Mouse (Mus musculus) brain, embryonic 18.5 days (tissue): ENCODE results near the gene Vapa.
"Not testable (repeated sequence)": the region's sequence is repeated elsewhere in the genome, so short reads cannot be mapped to it uniquely, and the experiment has no call there.

ENCODE experiments used
- DNase-seq: peaks from one replicate; pipeline ENCODE4 v3.0.0-alpha.2; 2012; ENCODE audit warnings: low read depth, low spot score

The Vapa gene

GRCm38 (mm10) chr17:65564189-65564588, 49.2 kb downstream of the Vapa start:
- no peak for DNase-seq

- DNase-seq: no peak
Measured at GRCm38 (mm10) chr17:65563345-65563744, 50.0 kb downstream of the Vapa start.

- DNase-seq: peak; percentile 70
Measured at GRCm38 (mm10) chr17:65562761-65563160, 50.6 kb downstream of the Vapa start.

GRCm38 (mm10) chr17:65561361-65562015, 51.9 kb downstream of the Vapa start:
- no peak for DNase-seq

- DNase-seq: no peak
Measured at GRCm38 (mm10) chr17:65559273-65559672, 54.1 kb downstream of the Vapa start.

GRCm38 (mm10) chr17:65558788-65559187, 54.6 kb downstream of the Vapa start:
- DNase-seq: no peak

GRCm38 (mm10) chr17:65558217-65558616, 55.1 kb downstream of the Vapa start:
- no peak for DNase-seq

GRCm38 (mm10) chr17:65557212-65557611, 56.1 kb downstream of the Vapa start:
- DNase-seq: no peak

- DNase-seq: no peak
Measured at GRCm38 (mm10) chr17:65556798-65557197, 56.6 kb downstream of the Vapa start.

- no peak for DNase-seq
Measured at GRCm38 (mm10) chr17:65552426-65552997, 60.8 kb downstream of the Vapa start.

- DNase-seq: no peak
Measured at GRCm38 (mm10) chr17:65550357-65550756, 63.0 kb downstream of the Vapa start.

GRCm38 (mm10) chr17:65548698-65549365, 64.5 kb downstream of the Vapa start:
- DNase-seq: no peak

- DNase-seq: not testable (repeated sequence)
Measured at GRCm38 (mm10) chr17:65546221-65546620, 67.1 kb downstream of the Vapa start.

GRCm38 (mm10) chr17:65540441-65541272, 72.7 kb downstream of the Vapa start, which contains the start of gene Tmem232:
Tmem232 (minus strand) TSS chr17:65540782.
- DNase-seq: no peak

GRCm38 (mm10) chr17:65536156-65536555, 77.2 kb downstream of the Vapa start:
- DNase-seq: no peak

GRCm38 (mm10) chr17:65532381-65532780, 81.0 kb downstream of the Vapa start:
- not testable (repeated sequence) for DNase-seq
